Mouse (Mus musculus): Measurements from ENCODE around the gene Ldlrad3. TPM values are rescaled to one million over a fixed set of nuclear protein-coding genes. Genes with fewer than 3 reads are reported as not detected.

Ldlrad3 gene
- total RNA-seq, 2 experiments from 2014 or later: 4.5 to 5.9 TPM

DNA sequence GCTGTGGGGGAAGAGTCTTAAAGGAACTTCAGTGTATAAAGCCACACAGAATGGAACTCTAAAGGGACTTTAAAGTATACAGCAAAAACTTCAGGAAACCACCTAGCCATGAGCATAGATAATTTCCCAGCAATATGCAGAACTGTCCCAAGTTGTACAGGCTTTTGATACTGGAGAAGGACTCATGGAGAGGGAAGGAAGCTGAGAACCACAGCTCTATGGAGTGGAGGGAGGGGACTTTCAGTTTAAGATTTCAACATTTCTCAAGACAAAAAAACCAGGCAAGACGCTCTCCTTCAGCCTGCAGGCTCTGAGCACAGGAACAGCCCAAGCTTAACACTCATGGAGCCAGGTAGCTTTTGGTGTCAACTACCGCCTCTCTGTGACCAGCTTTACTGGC is 4.7 kb downstream of the Ldlrad3 start:
- intact Hi-C loops (cut with DNase I): no loop called here
- no peak overlapping the region for H3K4me3 ChIP-seq
- no peak overlapping the region for H3K27ac ChIP-seq
- no peak for TF ChIP-seq CTCF (IDR thresholded peaks at IDR 0.05)
- DNase-seq: no peak

DNA sequence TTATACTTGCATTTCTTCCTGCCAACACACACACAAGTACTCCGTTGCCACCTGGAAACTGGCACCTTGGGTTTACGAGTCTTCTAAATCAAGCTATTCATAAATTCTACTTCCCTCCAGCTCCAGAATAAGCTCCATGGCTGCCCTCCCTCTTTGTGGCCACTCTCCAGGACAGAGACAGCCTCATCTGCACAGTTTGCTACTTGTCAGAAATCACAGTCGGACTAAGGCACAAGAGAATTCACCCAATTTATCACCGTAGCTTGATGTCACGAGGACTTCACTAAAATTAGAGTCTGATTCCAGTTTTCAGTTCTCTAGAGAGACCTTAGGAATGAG is 9.8 kb downstream of the Ldlrad3 start:
- DNase-seq: no peak
- intact Hi-C loops (cut with DNase I): no loop called here
- no peak for TF ChIP-seq CTCF (IDR thresholded peaks at IDR 0.05)
- H3K4me3 ChIP-seq: peak overlapping the region; percentile 40
- peak overlapping the region; percentile 70 for H3K27ac ChIP-seq

DNA sequence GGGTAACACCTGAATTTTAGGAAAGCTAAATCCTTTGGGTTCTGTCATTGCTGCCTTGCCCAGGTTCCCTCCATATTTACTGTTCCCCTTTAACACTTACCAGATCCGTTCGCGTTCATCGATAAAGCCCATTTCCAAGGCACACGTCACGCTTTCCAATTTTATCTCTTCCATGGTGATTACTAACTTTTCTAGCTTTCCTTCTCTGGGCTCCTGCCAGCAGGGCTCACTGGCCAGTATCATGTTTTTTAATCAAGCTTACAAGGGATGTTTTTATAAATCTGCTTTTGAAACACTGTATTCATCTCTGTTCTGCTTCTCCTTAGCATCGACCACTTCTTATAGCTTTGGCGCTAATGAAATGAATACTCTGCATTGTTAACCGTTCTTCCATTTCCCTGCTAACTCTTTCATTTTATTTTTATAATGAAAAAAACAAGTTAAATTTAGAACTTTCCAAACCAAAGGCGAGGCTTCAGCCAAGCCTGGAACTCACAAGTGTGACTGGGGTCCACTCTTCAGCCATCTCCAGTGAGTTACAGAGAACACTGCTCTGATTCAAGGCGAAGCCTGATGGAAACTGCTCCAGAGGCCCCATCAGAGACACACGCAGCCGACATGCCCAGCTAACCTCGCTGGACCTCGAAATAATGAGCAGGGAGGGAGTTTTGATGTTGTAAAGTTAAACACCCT is 10.3 kb downstream of the Ldlrad3 start:
- Histone ChIP-seq H3K4me3 (peak overlapping the region; percentile 40), H3K27ac (peak overlapping the region; percentile 70)
- TF ChIP-seq CTCF (IDR thresholded peaks at IDR 0.05): no peak
- intact Hi-C loops (cut with DNase I): no loop called here
- DNase-seq: peak; percentile 27

DNA sequence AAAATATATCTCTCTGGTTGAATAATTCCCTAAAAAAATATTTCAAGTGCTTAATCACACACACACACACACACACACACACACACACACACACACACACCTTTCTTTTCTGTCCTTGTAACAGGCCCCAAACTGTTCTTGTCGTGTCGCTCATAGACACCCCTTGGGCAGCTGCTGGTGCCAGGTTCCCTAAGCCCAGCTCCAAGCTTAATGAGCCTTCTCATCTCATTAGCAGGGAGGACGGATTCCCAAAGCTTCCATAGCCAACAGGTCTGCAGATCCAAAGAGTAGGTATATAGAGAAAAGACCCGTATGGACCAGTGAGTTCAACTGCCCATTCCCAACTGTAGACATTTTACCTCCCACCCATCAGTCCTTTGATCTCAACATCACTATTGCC is 13.7 kb downstream of the Ldlrad3 start:
- TF ChIP-seq CTCF (IDR thresholded peaks at IDR 0.05): no peak
- intact Hi-C loops (cut with DNase I): no loop called here
- Histone ChIP-seq H3K27ac (no peak overlapping the region), H3K4me3 (no peak overlapping the region)
- no peak for DNase-seq

DNA sequence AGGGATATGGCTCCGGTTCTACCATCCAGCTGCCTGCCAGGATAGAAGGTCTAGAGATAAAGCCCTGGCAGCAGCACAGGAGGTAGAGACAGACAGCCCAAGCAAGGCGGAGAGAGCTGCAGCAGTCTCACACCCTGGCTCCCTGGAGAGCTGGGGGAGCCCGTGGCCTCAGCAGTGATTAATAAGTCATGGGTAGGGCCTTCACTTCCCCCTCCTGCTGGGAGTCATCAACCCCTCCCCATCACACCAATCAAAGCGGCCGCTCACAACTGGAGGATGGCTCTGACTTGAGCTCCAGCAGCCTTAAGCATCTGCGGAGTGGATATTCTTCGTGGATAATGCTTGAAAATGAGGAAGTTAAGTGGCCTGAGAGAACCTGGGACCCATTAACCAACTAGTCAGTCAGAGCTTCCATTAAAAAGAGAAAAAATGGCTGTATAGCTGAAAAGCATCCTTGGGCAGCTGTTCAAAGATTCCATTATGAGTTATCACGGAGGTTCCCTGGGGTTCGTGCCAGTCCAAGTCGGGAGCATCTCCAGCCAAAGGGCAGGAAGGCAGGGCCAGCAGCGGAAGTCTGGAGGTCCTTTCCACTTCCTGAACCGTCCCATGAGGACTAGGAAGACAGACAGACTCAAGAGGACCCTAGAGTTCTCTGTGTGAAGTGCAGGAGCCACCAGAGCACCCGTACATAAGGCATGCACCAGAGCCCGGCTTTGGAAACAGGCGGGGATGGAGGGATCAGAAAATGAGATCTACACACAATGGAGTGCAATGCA is 19.4 kb downstream of the Ldlrad3 start:
- peak overlapping the region; percentile 48; the same call in 1 of the 2 replicates for H3K27ac ChIP-seq
- DNase-seq: peak; percentile 31
- no peak for TF ChIP-seq CTCF (IDR thresholded peaks at IDR 0.05)
- intact Hi-C loops (cut with DNase I): no loop called here
- no peak overlapping the region; the same call in 1 of the 2 replicates for H3K4me3 ChIP-seq

DNA sequence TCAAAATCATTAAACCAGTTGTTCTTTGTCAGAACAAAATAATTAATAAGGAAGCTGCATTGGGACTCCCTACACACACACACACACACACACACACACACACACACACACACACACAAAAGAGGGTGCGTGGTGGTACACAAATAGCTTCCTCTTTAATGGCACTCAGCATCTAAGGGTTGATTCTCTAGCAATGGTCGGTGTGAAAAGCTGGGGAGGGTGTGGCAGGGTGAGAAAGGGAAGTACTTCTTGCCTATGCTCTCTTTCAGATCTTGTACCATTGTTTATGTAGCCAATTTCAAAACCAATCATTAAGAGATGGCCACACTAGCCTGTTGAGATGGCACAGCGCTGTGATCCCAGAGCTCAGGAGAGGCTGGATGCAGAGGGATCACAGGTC is 23.1 kb downstream of the Ldlrad3 start:
- H3K4me3 ChIP-seq: no peak overlapping the region
- no peak for TF ChIP-seq CTCF (IDR thresholded peaks at IDR 0.05)
- no peak for DNase-seq
- no peak overlapping the region for H3K27ac ChIP-seq
- intact Hi-C loops (cut with DNase I): no loop called here

DNA sequence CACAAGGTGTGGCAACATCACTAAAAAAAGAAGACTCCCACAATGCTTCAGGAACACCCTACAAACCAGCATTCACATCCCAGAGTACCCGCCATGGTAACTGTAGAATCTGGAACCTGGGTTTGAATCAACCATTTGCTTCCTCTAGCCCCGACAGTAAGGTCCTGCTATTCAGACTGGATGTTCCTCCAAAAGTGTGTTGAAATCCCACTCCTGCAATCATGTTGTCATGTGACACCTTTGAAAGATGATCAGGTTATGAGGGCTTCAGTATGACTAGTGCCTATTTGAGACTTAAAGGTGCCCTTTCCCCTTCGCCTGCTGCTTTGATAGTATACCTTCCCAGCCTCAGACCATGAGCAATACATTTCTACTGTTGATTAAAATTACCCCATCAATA is 28.6 kb downstream of the Ldlrad3 start:
- no peak for TF ChIP-seq CTCF (IDR thresholded peaks at IDR 0.05)
- intact Hi-C loops (cut with DNase I): no loop called here
- H3K4me3 ChIP-seq: no peak overlapping the region
- no peak for DNase-seq
- no peak overlapping the region for H3K27ac ChIP-seq

DNA sequence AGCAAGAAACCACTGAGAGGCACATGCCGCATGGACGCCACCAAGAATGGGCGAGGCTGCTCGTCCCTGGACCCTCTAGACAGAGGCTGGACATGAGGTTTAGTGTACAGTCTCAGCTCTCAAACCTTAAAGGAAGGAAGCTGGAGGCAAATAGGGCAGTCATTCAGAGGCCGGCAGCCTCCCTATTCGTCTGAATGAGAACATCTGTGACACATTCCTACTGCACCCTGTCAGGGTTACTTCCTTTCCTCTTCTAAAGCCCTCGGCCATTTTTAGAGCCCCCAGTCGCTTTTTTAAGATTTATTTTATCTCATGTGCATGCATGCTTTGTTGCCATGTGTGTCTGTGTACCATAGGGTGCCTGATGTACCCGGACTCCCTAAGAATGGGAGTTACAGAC is 29.2 kb downstream of the Ldlrad3 start:
- no peak for TF ChIP-seq CTCF (IDR thresholded peaks at IDR 0.05)
- intact Hi-C loops (cut with DNase I): no loop called here
- Histone ChIP-seq H3K27ac (peak overlapping the region; percentile 35; the same call in 1 of the 2 replicates), H3K4me3 (no peak overlapping the region)
- no peak for DNase-seq

DNA sequence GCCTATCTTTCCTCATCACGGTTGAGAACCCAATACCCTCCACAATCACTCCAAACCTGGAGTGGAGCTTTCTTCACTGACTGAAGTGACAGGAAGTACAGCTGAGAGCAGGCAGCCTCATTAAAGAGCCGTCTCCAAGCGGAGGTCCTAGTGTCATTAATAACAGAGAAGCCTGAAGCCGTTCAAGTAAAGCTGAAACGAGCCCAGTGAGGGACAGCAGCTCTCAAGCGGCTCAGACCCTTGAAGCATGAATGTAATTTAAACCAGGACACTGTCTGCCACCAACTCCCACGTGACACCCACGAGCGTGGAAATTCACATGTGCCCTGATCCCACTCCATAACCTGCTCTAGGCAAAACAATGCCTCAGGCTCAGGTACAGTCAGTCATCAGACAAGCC is 29.7 kb downstream of the Ldlrad3 start:
- no peak for TF ChIP-seq CTCF (IDR thresholded peaks at IDR 0.05)
- no peak for DNase-seq
- Histone ChIP-seq H3K27ac (0 out of 2 replicates have a peak overlapping the region, but pooled peaks have one; percentile 35), H3K4me3 (no peak overlapping the region)
- intact Hi-C loops (cut with DNase I): no loop called here

DNA sequence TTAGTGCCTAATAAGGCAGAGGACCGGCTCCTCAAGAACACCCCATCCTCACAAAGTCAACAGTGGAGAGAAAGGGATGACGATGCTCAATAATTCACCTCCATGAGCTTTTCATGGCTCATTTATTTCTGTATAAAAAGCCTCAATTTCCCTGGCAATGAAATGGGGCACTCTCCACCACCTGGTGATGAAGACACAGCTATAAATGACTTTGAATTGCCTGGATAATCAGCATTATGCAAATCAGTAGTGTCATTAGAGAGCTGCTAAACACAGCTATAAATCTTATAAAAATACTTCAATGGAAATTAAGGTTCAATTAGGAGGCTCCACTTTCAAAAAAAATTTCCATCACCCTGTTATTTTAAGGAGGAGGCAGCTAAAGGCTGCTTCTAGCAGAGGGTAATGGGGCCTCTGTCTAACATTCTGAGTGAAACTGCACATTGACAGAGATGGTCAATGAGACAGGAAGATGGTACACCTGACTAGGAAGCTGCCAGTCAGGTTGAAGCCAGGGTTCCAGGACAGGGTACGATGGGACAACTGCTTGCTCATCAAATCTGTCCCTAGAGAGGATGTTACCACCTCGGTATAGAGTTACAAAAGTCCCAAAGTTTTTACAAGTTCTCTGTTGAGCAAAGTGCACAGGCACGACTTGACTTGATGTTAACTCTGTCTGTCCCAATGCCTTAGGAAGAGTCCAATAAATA is 30.7 kb downstream of the Ldlrad3 start:
- intact Hi-C loops (cut with DNase I): no loop called here
- no peak for TF ChIP-seq CTCF (IDR thresholded peaks at IDR 0.05)
- DNase-seq: no peak
- Histone ChIP-seq H3K4me3 (no peak overlapping the region), H3K27ac (peak overlapping the region; percentile 48; the same call in 1 of the 2 replicates)

DNA sequence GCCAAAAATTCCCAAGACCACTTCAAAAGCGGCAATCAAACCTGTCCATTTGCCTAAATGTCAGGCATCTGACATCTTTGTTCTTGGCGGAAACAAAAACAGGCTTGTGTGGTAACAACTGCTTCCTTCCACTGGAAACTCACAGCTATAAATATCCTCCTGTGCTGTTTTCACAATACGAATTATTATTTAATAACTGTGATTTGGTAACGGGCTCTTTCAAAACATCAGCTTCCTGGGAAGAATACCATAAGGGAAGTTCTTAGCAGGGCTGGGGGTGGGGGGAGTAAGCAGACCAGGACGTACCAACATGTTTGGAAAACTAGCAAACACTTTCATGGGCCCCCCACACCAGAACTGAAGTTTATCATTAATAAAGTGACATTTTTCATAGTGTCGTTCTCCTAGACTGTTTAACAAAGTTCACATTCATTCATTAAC is 31.4 kb downstream of the Ldlrad3 start:
- Histone ChIP-seq H3K4me3 (no peak overlapping the region), H3K27ac (peak overlapping the region; percentile 48; the same call in 1 of the 2 replicates)
- DNase-seq: no peak
- TF ChIP-seq CTCF (IDR thresholded peaks at IDR 0.05): no peak
- intact Hi-C loops (cut with DNase I): no loop called here

DNA sequence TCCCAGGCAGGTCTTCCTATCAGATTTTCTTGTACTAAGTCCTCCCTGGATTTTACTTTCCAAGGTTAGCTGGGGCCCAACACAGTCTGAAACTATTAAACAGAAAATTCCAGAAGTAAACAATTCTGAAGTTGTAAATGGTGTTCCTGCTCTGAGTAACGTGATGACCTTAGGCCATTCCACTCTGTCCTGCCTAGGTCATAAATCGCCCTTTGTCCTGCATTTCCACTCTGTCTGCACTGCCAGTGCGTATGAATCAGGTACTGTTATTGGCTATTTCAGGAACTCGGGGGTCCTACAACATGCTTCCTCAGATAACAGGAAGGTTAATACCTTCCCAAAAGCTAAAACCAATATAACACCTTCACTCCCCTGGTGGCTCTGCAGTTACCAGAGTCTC is 31.9 kb downstream of the Ldlrad3 start:
- DNase-seq: no peak
- TF ChIP-seq CTCF (IDR thresholded peaks at IDR 0.05): no peak
- H3K27ac ChIP-seq: peak overlapping the region; percentile 35; the same call in 1 of the 2 replicates
- intact Hi-C loops (cut with DNase I): no loop called here
- H3K4me3 ChIP-seq: no peak overlapping the region

DNA sequence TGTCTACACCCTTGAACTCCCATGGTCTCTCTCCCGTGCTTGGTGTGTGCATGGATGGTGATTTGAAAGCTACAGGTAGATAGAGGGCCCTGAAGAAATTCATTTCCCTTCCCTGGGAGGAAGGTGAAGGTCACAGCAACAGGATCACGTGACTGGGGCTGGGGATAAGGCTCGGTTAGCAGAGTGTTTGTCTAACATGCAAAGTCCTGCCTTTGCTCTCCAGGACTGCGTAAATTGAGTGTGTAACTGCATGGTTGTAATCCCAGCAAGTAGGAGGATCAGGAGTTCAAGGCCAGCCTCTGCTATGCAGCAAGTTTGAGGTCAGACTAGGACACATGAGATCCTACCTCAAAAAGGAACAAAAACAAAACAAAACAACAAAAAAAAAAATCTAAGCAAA is 32.7 kb downstream of the Ldlrad3 start:
- intact Hi-C loops (cut with DNase I): no loop called here
- Histone ChIP-seq H3K27ac (no peak overlapping the region; the same call in 1 of the 2 replicates), H3K4me3 (no peak overlapping the region)
- no peak for DNase-seq
- no peak for TF ChIP-seq CTCF (IDR thresholded peaks at IDR 0.05)

Data from gastrocnemius, adult 2 months (tissue).